Mouse (Mus musculus) erythroblast, adult 5-6 weeks (primary cell): Measurements from ENCODE around the gene Ino80b. TPM values are rescaled to one million over a fixed set of nuclear protein-coding genes. Genes with fewer than 3 reads are reported as not detected.
A peak's percentile ranks its signal among the peaks of the same experiment; 100 is the strongest.

Experiments
- ATAC-seq: replicated peaks from 2 replicates; pipeline ENCODE4 v1.8.0; 2016; ENCODE audit warnings: moderate number of reproducible peaks, mild to moderate bottlenecking, moderate TSS enrichment, inconsistent platforms; ENCODE audit not compliant: poor library complexity, low FRiP score, severe bottlenecking
- total RNA-seq, 2 experiments: library from RNA; stranded (forward) in 1 of 2; stranded (reverse) in 1 of 2; fragments of 150-400 nt in 1 of 2; fragments of 200-764, 138-1000 nt in 1 of 2; gene quantifications; 2 replicates each; pipeline versions ENCODE4 v1.2.3 to v1.2.4; 2015 to 2017; ENCODE audit warnings: low replicate concordance in 2 of 2

Gene Ino80b
- total RNA-seq, 2 experiments from 2014 or later = 0.77 to 19.2 TPM

GRCm38 (mm10) chr6:83092416-83093127, 32.7 kb downstream of the Ino80b start:
- no peak for ATAC-seq

GRCm38 (mm10) chr6:83087926-83088260, 37.3 kb downstream of the Ino80b start:
- ATAC-seq = no peak

- no peak for ATAC-seq
Observed at GRCm38 (mm10) chr6:83087205-83087925, 37.9 kb downstream of the Ino80b start.

- ATAC-seq = no peak
Observed at GRCm38 (mm10) chr6:83086121-83087035, 38.9 kb downstream of the Ino80b start, which contains the start of gene Lbx2. Gene Lbx2 (plus strand): TSS chr6:83086367.

- ATAC-seq = no peak
Observed at GRCm38 (mm10) chr6:83084477-83084876, 40.8 kb downstream of the Ino80b start.

- ATAC-seq = no peak
Observed at GRCm38 (mm10) chr6:83083497-83083896, 41.7 kb downstream of the Ino80b start.

GRCm38 (mm10) chr6:83080210-83080609, 45.0 kb downstream of the Ino80b start:
- ATAC-seq = no peak

- ATAC-seq = peak; percentile 93
Observed at GRCm38 (mm10) chr6:83078324-83078858, 46.8 kb downstream of the Ino80b start.

GRCm38 (mm10) chr6:83077630-83078323, 47.5 kb downstream of the Ino80b start, which contains the start of gene Pcgf1:
Gene Pcgf1 (plus strand): TSS chr6:83077869.
- ATAC-seq = peak; percentile 44

- no peak for ATAC-seq
Observed at GRCm38 (mm10) chr6:83074979-83075378, 50.3 kb downstream of the Ino80b start.

Other genes with a start within 250 kb of the Ino80b start
- gene Sema4f, start 185.7 kb downstream of the Ino80b start, total RNA-seq (2015; ENCODE audit: low replicate concordance) = not detected in 2 replicates
- not detected in 2 replicates for gene Sema4f, start 185.7 kb downstream of the Ino80b start, total RNA-seq (2017; ENCODE audit: low replicate concordance)
- 2.7 and 25.6 TPM in 2 replicates for gene M1ap, start 178.5 kb downstream of the Ino80b start, total RNA-seq (2015; ENCODE audit: low replicate concordance)
- gene M1ap, start 178.5 kb downstream of the Ino80b start, total RNA-seq (2017; ENCODE audit: low replicate concordance) = 8.2 and 16.6 TPM in 2 replicates
- 11.3 and 19.4 TPM in 2 replicates for gene Dok1, start 92.0 kb downstream of the Ino80b start, total RNA-seq (2015; ENCODE audit: low replicate concordance)
- 23.9 and 24.7 TPM in 2 replicates for gene Dok1, start 92.0 kb downstream of the Ino80b start, total RNA-seq (2017; ENCODE audit: low replicate concordance)
- 1.5 and 2.9 TPM in 2 replicates for gene Loxl3, start 91.3 kb downstream of the Ino80b start, total RNA-seq (2015; ENCODE audit: low replicate concordance)
- gene Loxl3, start 91.3 kb downstream of the Ino80b start, total RNA-seq (2017; ENCODE audit: low replicate concordance) = 3.2 and 3.6 TPM in 2 replicates
- 197 and 242 TPM in 2 replicates for gene Aup1, start 70.9 kb downstream of the Ino80b start, total RNA-seq (2015; ENCODE audit: low replicate concordance)
- 212 and 218 TPM in 2 replicates for gene Aup1, start 70.9 kb downstream of the Ino80b start, total RNA-seq (2017; ENCODE audit: low replicate concordance)
- gene Htra2, start 70.2 kb downstream of the Ino80b start, total RNA-seq (2015; ENCODE audit: low replicate concordance) = 69.4 and 97.8 TPM in 2 replicates
- gene Htra2, start 70.2 kb downstream of the Ino80b start, total RNA-seq (2017; ENCODE audit: low replicate concordance) = 41.9 and 57.7 TPM in 2 replicates
- gene Dqx1, start 67.6 kb downstream of the Ino80b start, total RNA-seq (2015; ENCODE audit: low replicate concordance) = 1.7 and 3.5 TPM in 2 replicates
- 4.2 and 6.7 TPM in 2 replicates for gene Dqx1, start 67.6 kb downstream of the Ino80b start, total RNA-seq (2017; ENCODE audit: low replicate concordance)
- not detected in 2 replicates for gene Tlx2, start 55.1 kb downstream of the Ino80b start, total RNA-seq (2015; ENCODE audit: low replicate concordance)
- not detected in 2 replicates for gene Tlx2, start 55.1 kb downstream of the Ino80b start, total RNA-seq (2017; ENCODE audit: low replicate concordance)
- gene Pcgf1, start 47.6 kb downstream of the Ino80b start, total RNA-seq (2015; ENCODE audit: low replicate concordance) = 19.8 and 29.7 TPM in 2 replicates
- gene Pcgf1, start 47.6 kb downstream of the Ino80b start, total RNA-seq (2017; ENCODE audit: low replicate concordance) = 11.0 and 18.1 TPM in 2 replicates
- gene Lbx2, start 39.1 kb downstream of the Ino80b start, total RNA-seq (2015; ENCODE audit: low replicate concordance) = not detected in 2 replicates
- gene Lbx2, start 39.1 kb downstream of the Ino80b start, total RNA-seq (2017; ENCODE audit: low replicate concordance) = not detected in 2 replicates
- not detected in 2 replicates for gene Ccdc142, start 23.8 kb downstream of the Ino80b start, total RNA-seq (2015; ENCODE audit: low replicate concordance)
- gene Ccdc142, start 23.8 kb downstream of the Ino80b start, total RNA-seq (2017; ENCODE audit: low replicate concordance) = 0.98 TPM in 1 of 2 replicates, not detected in the other
- 0.19 TPM in 1 of 2 replicates, not detected in the other for gene Gm42688, start 23.8 kb downstream of the Ino80b start, total RNA-seq (2015; ENCODE audit: low replicate concordance)
- 0.94 TPM in 1 of 2 replicates, not detected in the other for gene Gm42688, start 23.8 kb downstream of the Ino80b start, total RNA-seq (2017; ENCODE audit: low replicate concordance)
- gene Mrpl53, start 16.4 kb downstream of the Ino80b start, total RNA-seq (2015; ENCODE audit: low replicate concordance) = 21.7 and 33.9 TPM in 2 replicates
- gene Mrpl53, start 16.4 kb downstream of the Ino80b start, total RNA-seq (2017; ENCODE audit: low replicate concordance) = 6.6 and 14.8 TPM in 2 replicates
- 5.8 and 11.3 TPM in 2 replicates for gene Mogs, start 9.9 kb downstream of the Ino80b start, total RNA-seq (2015; ENCODE audit: low replicate concordance)
- gene Mogs, start 9.9 kb downstream of the Ino80b start, total RNA-seq (2017; ENCODE audit: low replicate concordance) = 13.8 and 18.5 TPM in 2 replicates
- gene Wbp1, start 3.9 kb downstream of the Ino80b start, total RNA-seq (2015; ENCODE audit: low replicate concordance) = 7.1 and 18.8 TPM in 2 replicates
- 18.3 and 42.2 TPM in 2 replicates for gene Wbp1, start 3.9 kb downstream of the Ino80b start, total RNA-seq (2017; ENCODE audit: low replicate concordance)
- 0.63 TPM in 1 of 2 replicates, not detected in the other for gene Rtkn, start 10.0 kb upstream of the Ino80b start, total RNA-seq (2015; ENCODE audit: low replicate concordance)
- gene Rtkn, start 10.0 kb upstream of the Ino80b start, total RNA-seq (2017; ENCODE audit: low replicate concordance) = not detected in 2 replicates
- not detected in 2 replicates for gene Wdr54, start 31.0 kb upstream of the Ino80b start, total RNA-seq (2015; ENCODE audit: low replicate concordance)
- gene Wdr54, start 31.0 kb upstream of the Ino80b start, total RNA-seq (2017; ENCODE audit: low replicate concordance) = 0.28 TPM in 1 of 2 replicates, not detected in the other
- gene 1700003E16Rik, start 31.0 kb upstream of the Ino80b start, total RNA-seq (2015; ENCODE audit: low replicate concordance) = not detected in 2 replicates
- gene 1700003E16Rik, start 31.0 kb upstream of the Ino80b start, total RNA-seq (2017; ENCODE audit: low replicate concordance) = not detected in 2 replicates
- gene Dctn1, start 40.5 kb upstream of the Ino80b start, total RNA-seq (2015; ENCODE audit: low replicate concordance) = 21.7 and 21.9 TPM in 2 replicates
- 18.0 and 25.9 TPM in 2 replicates for gene Dctn1, start 40.5 kb upstream of the Ino80b start, total RNA-seq (2017; ENCODE audit: low replicate concordance)
- gene Slc4a5, start 94.4 kb upstream of the Ino80b start, total RNA-seq (2015; ENCODE audit: low replicate concordance) = 1.0 and 1.2 TPM in 2 replicates
- gene Slc4a5, start 94.4 kb upstream of the Ino80b start, total RNA-seq (2017; ENCODE audit: low replicate concordance) = 0.28 and 0.43 TPM in 2 replicates
- 13.8 and 21.1 TPM in 2 replicates for gene Mthfd2, start 200.5 kb upstream of the Ino80b start, total RNA-seq (2015; ENCODE audit: low replicate concordance)
- 21.8 and 29.0 TPM in 2 replicates for gene Mthfd2, start 200.5 kb upstream of the Ino80b start, total RNA-seq (2017; ENCODE audit: low replicate concordance)
- gene Mob1a, start 200.6 kb upstream of the Ino80b start, total RNA-seq (2015; ENCODE audit: low replicate concordance) = 51.6 and 54.6 TPM in 2 replicates
- gene Mob1a, start 200.6 kb upstream of the Ino80b start, total RNA-seq (2017; ENCODE audit: low replicate concordance) = 71.1 and 78.7 TPM in 2 replicates
- gene Bola3, start 223.7 kb upstream of the Ino80b start, total RNA-seq (2015; ENCODE audit: low replicate concordance) = 99.1 and 113 TPM in 2 replicates
- gene Bola3, start 223.7 kb upstream of the Ino80b start, total RNA-seq (2017; ENCODE audit: low replicate concordance) = 93.6 and 115 TPM in 2 replicates